Mouse (Mus musculus) embryonic fibroblast, embryonic 13.5 days (primary cell): ENCODE measurements around the gene Aim2.
"Not testable (repeated sequence)": the region's sequence is repeated elsewhere in the genome, so short reads cannot be mapped to it uniquely, and the experiment has no call there.

Source experiments
- CTCF ChIP-seq: IDR thresholded peaks from 2 replicates; pipeline ENCODE4 v1.5.1; 2011; ENCODE audit warnings: mild to moderate bottlenecking, control low read depth, low read length, moderate library complexity, borderline replicate concordance; ENCODE audit not compliant: insufficient read depth
- POLR2A ChIP-seq: IDR thresholded peaks from 2 replicates; pipeline ENCODE4 v1.6.1; 2011; ENCODE audit warnings: low read depth, mild to moderate bottlenecking, control low read depth, low read length, moderate library complexity

DNA sequence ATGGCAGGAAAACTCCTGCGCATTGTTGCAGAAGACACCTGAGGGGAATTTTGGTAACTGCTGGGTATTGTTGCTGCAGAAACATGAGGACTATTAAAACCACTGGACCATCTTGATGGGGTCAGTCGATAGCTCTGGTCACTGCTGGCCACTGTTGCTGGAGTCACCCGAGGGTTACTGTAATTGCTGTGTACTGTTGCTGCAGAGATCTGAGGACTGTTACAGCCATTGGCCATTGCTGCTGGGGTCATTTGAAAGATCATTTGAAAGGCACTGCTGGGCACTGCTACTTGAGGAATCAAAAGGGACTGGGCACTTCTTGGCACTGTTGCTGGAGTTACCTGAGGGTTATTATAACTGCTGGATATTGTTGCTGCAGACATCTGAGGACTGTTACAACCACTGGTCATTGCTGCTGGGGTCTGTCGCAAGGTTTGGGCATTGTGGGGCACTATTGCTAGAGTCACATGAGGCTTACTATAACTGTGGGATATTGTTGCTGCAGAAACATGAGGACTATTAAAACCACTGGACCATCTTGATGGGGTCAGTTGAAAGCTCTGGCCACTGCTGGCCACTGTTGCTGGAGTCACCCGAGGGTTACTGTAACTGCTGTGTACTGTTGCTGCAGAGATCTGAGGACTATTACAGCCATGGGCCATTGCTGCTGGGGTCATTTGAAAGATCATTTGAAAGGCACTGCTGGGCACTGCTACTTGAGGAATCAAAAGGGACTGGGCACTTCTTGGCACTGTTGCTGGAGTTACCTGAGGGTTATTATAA lies 129.9 kb downstream of the Aim2 start:
- not testable (repeated sequence) for TF ChIP-seq CTCF, POLR2A
